Mouse (Mus musculus) heart, postnatal 0 days (tissue): Measurements from ENCODE around the gene Htra2. TPM values are rescaled to one million over a fixed set of nuclear protein-coding genes. Genes with fewer than 3 reads are reported as not detected.
A peak's percentile ranks its signal among the peaks of the same experiment; 100 is the strongest.

ENCODE experiments used
- ATAC-seq: fragments of 200-750 bp; cut with Nextera tagmentation; 2 replicates; pipeline ENCODE4 v1.8.0; 2017; ENCODE audit warnings: low read depth, moderate number of reproducible peaks, moderate library complexity; ENCODE audit not compliant: insufficient read depth
- DNase-seq: peaks from one replicate; pipeline ENCODE4 v3.0.0-alpha.2; 2016; ENCODE audit warnings: low spot score
- H3K27ac ChIP-seq: fragments of 300-500 bp; sonication (generic); 2 replicates; pipeline ENCODE4 v1.5.1; 2014; ENCODE audit warnings: low read depth, mild to moderate bottlenecking
- H3K27me3 ChIP-seq: fragments of 300-500 bp; sonication (generic); 2 replicates; pipeline ENCODE4 v1.6.1; 2014; ENCODE audit warnings: low read length, mixed read lengths; ENCODE audit not compliant: control insufficient read depth, insufficient read depth
- H3K36me3 ChIP-seq: fragments of 300-500 bp; sonication (generic); replicated peaks from 2 replicates; pipeline ENCODE4 v1.6.1; 2014; ENCODE audit warnings: low read length, mixed read lengths; ENCODE audit not compliant: control insufficient read depth, insufficient read depth
- H3K4me1 ChIP-seq: fragments of 300-500 bp; sonication (generic); 2 replicates; pipeline ENCODE4 v1.6.1; 2014; ENCODE audit warnings: antibody characterized with exemption; ENCODE audit not compliant: control insufficient read depth, insufficient read depth
- H3K4me2 ChIP-seq: fragments of 300-500 bp; sonication (generic); 2 replicates; pipeline ENCODE4 v1.6.1; 2014; ENCODE audit warnings: low read depth, mild to moderate bottlenecking, low read length, moderate library complexity
- H3K4me3 ChIP-seq: fragments of 300-500 bp; sonication (generic); 2 replicates; pipeline ENCODE4 v1.5.1; 2014; ENCODE audit warnings: low read depth, low read length
- H3K9ac ChIP-seq: fragments of 300-500 bp; sonication (generic); replicated peaks from 2 replicates; pipeline ENCODE4 v1.6.1; 2014; ENCODE audit warnings: low read depth, low read length, mixed read lengths
- H3K9me3 ChIP-seq: fragments of 300-500 bp; sonication (generic); replicated peaks from 2 replicates; pipeline ENCODE4 v1.6.1; 2016; ENCODE audit warnings: low read length; ENCODE audit not compliant: control insufficient read depth
- CTCF ChIP-seq: IDR thresholded peaks from 2 replicates; pipeline ENCODE4 v1.5.1; 2016; ENCODE audit warnings: antibody characterized with exemption, control low read depth, low read depth
- EP300 ChIP-seq: IDR thresholded peaks from 2 replicates; pipeline ENCODE4 v1.6.1; 2016; ENCODE audit warnings: antibody characterized with exemption, low read depth
- WGBS: fragments of 180-500 bp; shearing (Covaris S2); extraction: QIAGEN DNeasy Blood & Tissue Kit; methylation state at CpG from one replicate; pipeline ENCODE4 v1.1.7; 2014; 5-methylcytosine and 5-hydroxymethylcytosine counted together
- polyA plus RNA-seq: library from polyadenylated mRNA; unstranded; fragments of >200 nt; fragmentation: Nextera tagmentation; extraction: Ambion mirVana; gene quantifications from 2 replicates; pipeline ENCODE4 v1.2.1, GENCODE M21; 2015
- total RNA-seq: library from RNA; depleted of rRNA; stranded (reverse); fragments of >200 nt; gene quantifications from 2 replicates; pipeline ENCODE4 v1.2.3, GENCODE M21; 2014; ENCODE audit warnings: low replicate concordance; rRNA removed

The Htra2 gene
- 46.3 and 50.3 TPM in 2 replicates for total RNA-seq
- 55.4 and 61.9 TPM in 2 replicates for polyA plus RNA-seq

- ATAC-seq = peak; percentile 24
- Histone ChIP-seq H3K9ac (peak within 1 kb of the TSS; percentile 92), H3K27ac (peak within 1 kb of the TSS; percentile 88), H3K9me3 (no peaks in the 10 kb centered on the region), H3K4me3 (peak within 1 kb of the TSS; percentile 88), H3K27me3 (no peaks in the 10 kb centered on the region), H3K4me1 (peaks cover 20% of the 10 kb centered on the region), H3K4me2 (peak within 1 kb of the TSS; percentile 92), H3K36me3 (peaks cover 26% of the 10 kb centered on the region)
- no peak for DNase-seq
- under 1% methylated on average over 47 of the region's 50 CpGs for WGBS
- TF ChIP-seq EP300 = no peak; the same call in 1 of the 2 replicates
- peak; percentile 24; the same call in 1 of the 2 replicates for TF ChIP-seq CTCF
Measured at GRCm38 (mm10) chr6:83054871-83055431, at the start of gene Htra2. Gene Htra2, minus strand, starts transcription at chr6:83055273.

- Histone ChIP-seq H3K9me3 (no peaks in the 10 kb centered on the region), H3K27me3 (no peaks in the 10 kb centered on the region), H3K4me1 (peaks cover 17% of the 10 kb centered on the region), H3K9ac (no peak overlapping the region), H3K4me2 (no peak overlapping the region), H3K27ac (no peak overlapping the region), H3K4me3 (no peak overlapping the region), H3K36me3 (peaks cover 8% of the 10 kb centered on the region)
- 76% methylated on average over 4 of the region's 4 CpGs for WGBS
- DNase-seq (no peak), ATAC-seq (no peak)
- TF ChIP-seq EP300 = no peak
- TF ChIP-seq CTCF = no peak
Measured at GRCm38 (mm10) chr6:83104158-83104557, 49.1 kb upstream of the Htra2 start.

GRCm38 (mm10) chr6:83103130-83103650 is 48.1 kb upstream of the Htra2 start:
- DNase-seq = no peak
- Histone ChIP-seq H3K27ac (no peak overlapping the region), H3K36me3 (peaks cover 8% of the 10 kb centered on the region), H3K4me3 (no peak overlapping the region), H3K4me1 (peaks cover 13% of the 10 kb centered on the region), H3K4me2 (peak overlapping the region; percentile 97), H3K9ac (peak overlapping the region; percentile 75), H3K9me3 (no peaks in the 10 kb centered on the region), H3K27me3 (no peaks in the 10 kb centered on the region)
- WGBS = 58% methylated on average over 11 of the region's 11 CpGs
- no peak for TF ChIP-seq EP300
- TF ChIP-seq CTCF = no peak
- ATAC-seq = no peak

- WGBS = under 1% methylated on average over 60 of the region's 74 CpGs
- peak overlapping the region; percentile 85 for H3K27ac ChIP-seq
- H3K27me3 ChIP-seq = no peaks in the 10 kb centered on the region
- H3K4me1 ChIP-seq = 0 out of 2 replicates have a peak, but pooled peaks cover 10% of the 10 kb centered on the region
- H3K36me3 ChIP-seq = peaks cover 8% of the 10 kb centered on the region
- H3K9me3 ChIP-seq = no peaks in the 10 kb centered on the region
- peak overlapping the region; percentile 75 for H3K9ac ChIP-seq
- peak; percentile 56 for TF ChIP-seq CTCF
- no peak for TF ChIP-seq EP300
- ATAC-seq (peak; percentile 84), DNase-seq (peak; percentile 55)
- H3K4me3 ChIP-seq = peak overlapping the region; percentile 72
- peak overlapping the region; percentile 97 for H3K4me2 ChIP-seq
Measured at GRCm38 (mm10) chr6:83101688-83102556, 46.8 kb upstream of the Htra2 start.

GRCm38 (mm10) chr6:83101316-83101687 is 46.2 kb upstream of the Htra2 start, which contains the start of the genes Ccdc142 and Gm42688:
Gene Ccdc142, plus strand, starts transcription at chr6:83101601.
Gene Gm42688, plus strand, starts transcription at chr6:83101617.
- H3K4me3 ChIP-seq = peak within 1 kb of the TSS; percentile 72
- peaks cover 8% of the 10 kb centered on the region for H3K36me3 ChIP-seq
- H3K9me3 ChIP-seq = no peaks in the 10 kb centered on the region
- H3K9ac ChIP-seq = peak within 1 kb of the TSS; percentile 75
- under 1% methylated on average over 25 of the region's 25 CpGs for WGBS
- H3K4me2 ChIP-seq = peak within 1 kb of the TSS; percentile 97
- ATAC-seq = peak; percentile 87
- TF ChIP-seq EP300 = no peak
- TF ChIP-seq CTCF = peak; percentile 67
- DNase-seq = peak; percentile 91
- H3K4me1 ChIP-seq = 0 out of 2 replicates have a peak, but pooled peaks cover 10% of the 10 kb centered on the region
- H3K27me3 ChIP-seq = no peaks in the 10 kb centered on the region
- H3K27ac ChIP-seq = peak within 1 kb of the TSS; percentile 85
